Mouse (Mus musculus): ENCODE results near the gene Olfm4. TPM values are rescaled to one million over a fixed set of nuclear protein-coding genes. Genes with fewer than 3 reads are reported as not detected.

Gene Olfm4
- 0.87 and 1.2 TPM in 2 replicates for polyA plus RNA-seq (2015; fragmentation: Nextera tagmentation; extraction: Ambion mirVana)

- no peak within 1 kb of the TSS for H3K4me2 ChIP-seq
- no peak within 1 kb of the TSS for H3K9ac ChIP-seq
- no peaks in the 10 kb centered on the region for H3K4me1 ChIP-seq
- H3K4me3 ChIP-seq: no peak within 1 kb of the TSS
- H3K27me3 ChIP-seq (replicated peaks): no peaks in the 10 kb centered on the region
- H3K9me3 ChIP-seq: no peaks in the 10 kb centered on the region
- 76% methylated on average over 2 of the region's 2 CpGs for WGBS
- no peak for ATAC-seq (replicated peaks)
- H3K36me3 ChIP-seq (replicated peaks): no peaks in the 10 kb centered on the region
- no peak within 1 kb of the TSS for H3K27ac ChIP-seq
Observed at GRCm38 (mm10) chr14:79983781-79984180, at the start of gene Olfm4. TSS of gene Olfm4 (plus strand) at chr14:79984081.

- no peaks in the 10 kb centered on the region for H3K36me3 ChIP-seq (replicated peaks)
- H3K4me3 ChIP-seq: no peak overlapping the region
- H3K27ac ChIP-seq: no peak overlapping the region
- ATAC-seq (replicated peaks): no peak
- H3K4me2 ChIP-seq: no peak overlapping the region
- H3K9ac ChIP-seq: no peak overlapping the region
- no peaks in the 10 kb centered on the region for H3K4me1 ChIP-seq
- no peaks in the 10 kb centered on the region for H3K27me3 ChIP-seq (replicated peaks)
- no peaks in the 10 kb centered on the region for H3K9me3 ChIP-seq
- 69% methylated on average over 4 of the region's 4 CpGs for WGBS
Observed at GRCm38 (mm10) chr14:79934426-79934825, 49.5 kb upstream of the Olfm4 start.

- no peak for ATAC-seq (replicated peaks)
- Histone ChIP-seq H3K9ac (no peak overlapping the region), H3K27ac (peak overlapping the region; percentile 38; the same call in 1 of the 2 replicates), H3K4me3 (no peak overlapping the region), H3K27me3 (replicated peaks) (no peaks in the 10 kb centered on the region), H3K4me1 (no peaks in the 10 kb centered on the region), H3K36me3 (replicated peaks) (no peaks in the 10 kb centered on the region), H3K4me2 (no peak overlapping the region), H3K9me3 (no peaks in the 10 kb centered on the region)
- 57% methylated on average over 4 of the region's 4 CpGs for WGBS
Observed at GRCm38 (mm10) chr14:79936879-79937468, 46.9 kb upstream of the Olfm4 start.

GRCm38 (mm10) chr14:79945876-79946275 lies 38.0 kb upstream of the Olfm4 start:
- Histone ChIP-seq H3K9me3 (no peaks in the 10 kb centered on the region), H3K4me3 (no peak overlapping the region), H3K9ac (no peak overlapping the region), H3K27ac (no peak overlapping the region), H3K36me3 (replicated peaks) (no peaks in the 10 kb centered on the region), H3K27me3 (replicated peaks) (no peaks in the 10 kb centered on the region), H3K4me1 (no peaks in the 10 kb centered on the region), H3K4me2 (no peak overlapping the region)
- 74% methylated on average over 2 of the region's 2 CpGs for WGBS
- no peak for ATAC-seq (replicated peaks)

GRCm38 (mm10) chr14:79955678-79956077 lies 28.2 kb upstream of the Olfm4 start:
- H3K9me3 ChIP-seq: no peaks in the 10 kb centered on the region
- no peak overlapping the region for H3K27ac ChIP-seq
- 79% methylated on average over 3 of the region's 3 CpGs for WGBS
- no peak for ATAC-seq (replicated peaks)
- H3K9ac ChIP-seq: no peak overlapping the region
- no peaks in the 10 kb centered on the region for H3K36me3 ChIP-seq (replicated peaks)
- H3K27me3 ChIP-seq (replicated peaks): no peaks in the 10 kb centered on the region
- no peak overlapping the region for H3K4me3 ChIP-seq
- H3K4me1 ChIP-seq: peaks cover 2% of the 10 kb centered on the region; the same call in 1 of the 2 replicates
- H3K4me2 ChIP-seq: no peak overlapping the region

- H3K9me3 ChIP-seq: no peaks in the 10 kb centered on the region
- no peaks in the 10 kb centered on the region for H3K27me3 ChIP-seq (replicated peaks)
- ATAC-seq (replicated peaks): no peak
- H3K4me2 ChIP-seq: no peak overlapping the region
- H3K27ac ChIP-seq: no peak overlapping the region
- WGBS: 90% methylated on average over 15 of the region's 15 CpGs
- H3K4me3 ChIP-seq: no peak overlapping the region
- no peak overlapping the region for H3K9ac ChIP-seq
- no peaks in the 10 kb centered on the region for H3K36me3 ChIP-seq (replicated peaks)
- H3K4me1 ChIP-seq: peaks cover 9% of the 10 kb centered on the region; the same call in 1 of the 2 replicates
Observed at GRCm38 (mm10) chr14:79957789-79958487, 25.9 kb upstream of the Olfm4 start.

GRCm38 (mm10) chr14:79961187-79961586 lies 22.7 kb upstream of the Olfm4 start:
- Histone ChIP-seq H3K36me3 (replicated peaks) (no peaks in the 10 kb centered on the region), H3K9me3 (no peaks in the 10 kb centered on the region), H3K4me1 (peaks cover 9% of the 10 kb centered on the region; the same call in 1 of the 2 replicates), H3K27me3 (replicated peaks) (no peaks in the 10 kb centered on the region), H3K4me3 (no peak overlapping the region), H3K27ac (peak overlapping the region; percentile 73), H3K9ac (no peak overlapping the region), H3K4me2 (no peak overlapping the region)
- WGBS: 60% methylated on average over 4 of the region's 4 CpGs
- ATAC-seq (replicated peaks): peak; percentile 65

- Histone ChIP-seq H3K9ac (no peak overlapping the region), H3K4me2 (no peak overlapping the region), H3K27me3 (replicated peaks) (no peaks in the 10 kb centered on the region), H3K36me3 (replicated peaks) (no peaks in the 10 kb centered on the region), H3K4me1 (peaks cover 9% of the 10 kb centered on the region; the same call in 1 of the 2 replicates), H3K27ac (peak overlapping the region; percentile 73), H3K9me3 (no peaks in the 10 kb centered on the region), H3K4me3 (no peak overlapping the region)
- peak; percentile 74 for ATAC-seq (replicated peaks)
- 57% methylated on average over 2 of the region's 2 CpGs for WGBS
Observed at GRCm38 (mm10) chr14:79961602-79962001, 22.3 kb upstream of the Olfm4 start.

GRCm38 (mm10) chr14:79970165-79970564 lies 13.7 kb upstream of the Olfm4 start:
- no peak overlapping the region for H3K4me3 ChIP-seq

GRCm38 (mm10) chr14:79970928-79971738 lies 12.7 kb upstream of the Olfm4 start:
- H3K4me3 ChIP-seq: no peak overlapping the region
- WGBS: 38% methylated on average over 14 of the region's 14 CpGs
- ATAC-seq (replicated peaks): 0 out of 2 replicates have a peak, but pooled peaks have one; percentile 30

More at GRCm38 (mm10) chr14:79970165-79970564, 13.7 kb upstream of the Olfm4 start:
- H3K4me2 ChIP-seq: no peak overlapping the region
- no peak for ATAC-seq (replicated peaks)
- H3K36me3 ChIP-seq (replicated peaks): no peaks in the 10 kb centered on the region
- WGBS: 79% methylated on average over 3 of the region's 3 CpGs
- H3K9me3 ChIP-seq: no peaks in the 10 kb centered on the region
- no peak overlapping the region for H3K9ac ChIP-seq
- H3K27me3 ChIP-seq (replicated peaks): no peaks in the 10 kb centered on the region
- no peaks in the 10 kb centered on the region for H3K4me1 ChIP-seq
- no peak overlapping the region for H3K27ac ChIP-seq

GRCm38 (mm10) chr14:79981437-79981836 lies 2.4 kb upstream of the Olfm4 start:
- 94% methylated on average over 4 of the region's 4 CpGs for WGBS
- no peak overlapping the region for H3K27ac ChIP-seq
- H3K4me1 ChIP-seq: no peaks in the 10 kb centered on the region
- no peaks in the 10 kb centered on the region for H3K36me3 ChIP-seq (replicated peaks)
- no peak overlapping the region for H3K9ac ChIP-seq
- no peak for ATAC-seq (replicated peaks)
- no peak overlapping the region for H3K4me2 ChIP-seq
- H3K27me3 ChIP-seq (replicated peaks): no peaks in the 10 kb centered on the region
- no peaks in the 10 kb centered on the region for H3K9me3 ChIP-seq
- H3K4me3 ChIP-seq: no peak overlapping the region

More at GRCm38 (mm10) chr14:79970928-79971738, 12.7 kb upstream of the Olfm4 start:
- H3K9me3 ChIP-seq: no peaks in the 10 kb centered on the region
- H3K27me3 ChIP-seq (replicated peaks): no peaks in the 10 kb centered on the region
- no peaks in the 10 kb centered on the region for H3K4me1 ChIP-seq
- H3K36me3 ChIP-seq (replicated peaks): no peaks in the 10 kb centered on the region
- H3K27ac ChIP-seq: no peak overlapping the region
- no peak overlapping the region for H3K4me2 ChIP-seq
- no peak overlapping the region for H3K9ac ChIP-seq

- Histone ChIP-seq H3K36me3 (replicated peaks) (no peaks in the 10 kb centered on the region), H3K4me1 (no peaks in the 10 kb centered on the region), H3K4me3 (no peak overlapping the region), H3K9ac (no peak overlapping the region), H3K4me2 (no peak overlapping the region), H3K27ac (no peak overlapping the region), H3K27me3 (replicated peaks) (no peaks in the 10 kb centered on the region), H3K9me3 (no peaks in the 10 kb centered on the region)
- WGBS: 83% methylated on average over 7 of the region's 7 CpGs
- ATAC-seq (replicated peaks): no peak
Observed at GRCm38 (mm10) chr14:79985137-79985670, 1.3 kb downstream of the Olfm4 start.

Measured in midbrain, embryonic 15.5 days (tissue).